Mouse (Mus musculus): ENCODE data around the gene Lat. TPM values are rescaled to one million over a fixed set of nuclear protein-coding genes. Genes with fewer than 3 reads are reported as not detected.

The Lat gene
- total and polyA plus RNA-seq, 2 experiments: 0.46 to 1.4 TPM

GRCm38 (mm10) chr7:126355847-126356597 is 13.3 kb downstream of the Lat start:
- 60% methylated on average over 5 of the region's 5 CpGs for WGBS
- H3K4me3 ChIP-seq (ENCODE audit: insufficient read depth, low read depth, low read length): no peak overlapping the region
- H3K27me3 ChIP-seq (ENCODE audit: control insufficient read depth, insufficient read depth, low read length): no peaks in the 10 kb centered on the region
- no peak overlapping the region for H3K9ac ChIP-seq (ENCODE audit: low read depth, low read length)
- TF ChIP-seq POLR2A (IDR thresholded peaks at IDR 0.05; ENCODE audit: extremely low read depth, insufficient read depth, low read length) (no peak), CTCF (IDR thresholded peaks at IDR 0.05; ENCODE audit: low read depth, low read length) (no peak)
- no peaks in the 10 kb centered on the region for H3K4me1 ChIP-seq (ENCODE audit: control insufficient read depth, insufficient read depth, low read length)
- no peak for DNase-seq (ENCODE audit: extremely low read depth, low read depth, low spot score)
- no peaks in the 10 kb centered on the region for H3K79me2 ChIP-seq (ENCODE audit: control insufficient read depth, insufficient read depth, low read length)
- no peaks in the 10 kb centered on the region for H3K36me3 ChIP-seq (ENCODE audit: control insufficient read depth, insufficient read depth, low read length)
- no peak overlapping the region for H3K27ac ChIP-seq (replicated peaks; ENCODE audit: insufficient read depth, low read depth, low read length)

GRCm38 (mm10) chr7:126354738-126355614 is 14.4 kb downstream of the Lat start:
- WGBS: 40% methylated on average over 14 of the region's 14 CpGs
- no peaks in the 10 kb centered on the region for H3K4me1 ChIP-seq (ENCODE audit: control insufficient read depth, insufficient read depth, low read length)
- TF ChIP-seq POLR2A (IDR thresholded peaks at IDR 0.05; ENCODE audit: extremely low read depth, insufficient read depth, low read length) (no peak), CTCF (IDR thresholded peaks at IDR 0.05; ENCODE audit: low read depth, low read length) (no peak)
- H3K4me3 ChIP-seq (ENCODE audit: insufficient read depth, low read depth, low read length): no peak overlapping the region
- no peak overlapping the region for H3K27ac ChIP-seq (replicated peaks; ENCODE audit: insufficient read depth, low read depth, low read length)
- no peaks in the 10 kb centered on the region for H3K27me3 ChIP-seq (ENCODE audit: control insufficient read depth, insufficient read depth, low read length)
- no peak for DNase-seq (ENCODE audit: extremely low read depth, low read depth, low spot score)
- no peak overlapping the region for H3K9ac ChIP-seq (ENCODE audit: low read depth, low read length)
- no peaks in the 10 kb centered on the region for H3K36me3 ChIP-seq (ENCODE audit: control insufficient read depth, insufficient read depth, low read length)
- H3K79me2 ChIP-seq (ENCODE audit: control insufficient read depth, insufficient read depth, low read length): no peaks in the 10 kb centered on the region

- no peak overlapping the region for H3K9ac ChIP-seq (ENCODE audit: low read depth, low read length)
- no peaks in the 10 kb centered on the region for H3K4me1 ChIP-seq (ENCODE audit: control insufficient read depth, insufficient read depth, low read length)
- DNase-seq (ENCODE audit: extremely low read depth, low read depth, low spot score): no peak
- no peaks in the 10 kb centered on the region for H3K79me2 ChIP-seq (ENCODE audit: control insufficient read depth, insufficient read depth, low read length)
- WGBS: 90% methylated on average over 3 of the region's 3 CpGs
- no peaks in the 10 kb centered on the region for H3K27me3 ChIP-seq (ENCODE audit: control insufficient read depth, insufficient read depth, low read length)
- no peak for TF ChIP-seq CTCF (IDR thresholded peaks at IDR 0.05; ENCODE audit: low read depth, low read length)
- no peak for TF ChIP-seq POLR2A (IDR thresholded peaks at IDR 0.05; ENCODE audit: extremely low read depth, insufficient read depth, low read length)
- H3K4me3 ChIP-seq (ENCODE audit: insufficient read depth, low read depth, low read length): no peak overlapping the region
- H3K27ac ChIP-seq (replicated peaks; ENCODE audit: insufficient read depth, low read depth, low read length): no peak overlapping the region
- H3K36me3 ChIP-seq (ENCODE audit: control insufficient read depth, insufficient read depth, low read length): no peaks in the 10 kb centered on the region
Measured at GRCm38 (mm10) chr7:126353994-126354365, 15.4 kb downstream of the Lat start.

GRCm38 (mm10) chr7:126353251-126353993 is 15.9 kb downstream of the Lat start:
- Histone ChIP-seq H3K27me3 (ENCODE audit: control insufficient read depth, insufficient read depth, low read length) (no peaks in the 10 kb centered on the region), H3K27ac (replicated peaks; ENCODE audit: insufficient read depth, low read depth, low read length) (no peak overlapping the region), H3K36me3 (ENCODE audit: control insufficient read depth, insufficient read depth, low read length) (no peaks in the 10 kb centered on the region), H3K79me2 (ENCODE audit: control insufficient read depth, insufficient read depth, low read length) (no peaks in the 10 kb centered on the region), H3K4me1 (ENCODE audit: control insufficient read depth, insufficient read depth, low read length) (no peaks in the 10 kb centered on the region), H3K4me3 (ENCODE audit: insufficient read depth, low read depth, low read length) (no peak overlapping the region), H3K9ac (ENCODE audit: low read depth, low read length) (no peak overlapping the region)
- no peak for DNase-seq (ENCODE audit: extremely low read depth, low read depth, low spot score)
- WGBS: 60% methylated on average over 11 of the region's 11 CpGs
- TF ChIP-seq POLR2A (IDR thresholded peaks at IDR 0.05; ENCODE audit: extremely low read depth, insufficient read depth, low read length) (no peak), CTCF (IDR thresholded peaks at IDR 0.05; ENCODE audit: low read depth, low read length) (no peak)

- Histone ChIP-seq H3K9ac (ENCODE audit: low read depth, low read length) (no peak overlapping the region), H3K4me1 (ENCODE audit: control insufficient read depth, insufficient read depth, low read length) (no peaks in the 10 kb centered on the region), H3K79me2 (ENCODE audit: control insufficient read depth, insufficient read depth, low read length) (no peaks in the 10 kb centered on the region), H3K27me3 (ENCODE audit: control insufficient read depth, insufficient read depth, low read length) (no peaks in the 10 kb centered on the region), H3K4me3 (ENCODE audit: insufficient read depth, low read depth, low read length) (no peak overlapping the region), H3K27ac (replicated peaks; ENCODE audit: insufficient read depth, low read depth, low read length) (no peak overlapping the region), H3K36me3 (ENCODE audit: control insufficient read depth, insufficient read depth, low read length) (no peaks in the 10 kb centered on the region)
- no peak for TF ChIP-seq CTCF (IDR thresholded peaks at IDR 0.05; ENCODE audit: low read depth, low read length)
- no peak for TF ChIP-seq POLR2A (IDR thresholded peaks at IDR 0.05; ENCODE audit: extremely low read depth, insufficient read depth, low read length)
- WGBS: 66% methylated on average over 10 of the region's 10 CpGs
- DNase-seq (ENCODE audit: extremely low read depth, low read depth, low spot score): no peak
Measured at GRCm38 (mm10) chr7:126351419-126351951, 17.9 kb downstream of the Lat start.
